Mouse (Mus musculus): ENCODE data around the gene Bicra.

DNA sequence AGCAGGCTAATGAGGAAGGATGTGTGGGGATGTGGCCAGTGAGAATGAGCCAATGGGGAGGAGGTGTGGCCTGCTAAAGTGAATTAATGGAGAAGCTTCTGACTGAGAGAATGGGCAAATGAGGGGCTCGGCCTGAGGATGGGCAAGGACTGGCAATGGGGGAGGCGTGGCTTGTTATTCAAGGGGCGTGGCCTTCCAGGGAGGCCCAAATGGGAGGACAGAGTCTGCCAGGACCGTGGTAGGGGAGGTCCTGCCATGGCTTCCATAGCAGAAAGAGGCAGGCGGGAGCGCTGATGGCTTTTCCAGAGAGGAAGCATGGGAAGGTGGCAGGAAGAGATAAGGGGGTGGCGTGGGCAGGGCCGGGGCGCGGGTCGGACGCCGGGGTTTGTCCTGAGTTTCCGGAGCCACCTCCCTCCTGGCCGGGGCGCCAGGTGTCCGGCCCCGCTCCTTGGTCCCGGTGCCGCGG lies 92.7 kb downstream of the Bicra start:
- TF ChIP-seq CTCF (IDR thresholded peaks at IDR 0.05) (no peak), EP300 (IDR thresholded peaks at IDR 0.05) (peak; percentile 69)
